Mouse (Mus musculus): ENCODE measurements around the gene Gars. TPM values are rescaled to one million over a fixed set of nuclear protein-coding genes. Genes with fewer than 3 reads are reported as not detected.

Gars gene
- 10 to 100 TPM; 55.9 to 58.8 (median 57.4) TPM for total RNA-seq (2022)

- DNase-seq (ENCODE audit: low spot score): peak; percentile 77
These were observed at the start of gene Gars for GRCm38 (mm10) chr6:55037799-55038670. Gene Gars (plus strand): TSS chr6:55038007.

- DNase-seq (ENCODE audit: low spot score): no peak
These were observed 49.7 kb upstream of the Gars start for GRCm38 (mm10) chr6:54988141-54988540.

- DNase-seq (ENCODE audit: low spot score): no peak
These were observed 46.6 kb upstream of the Gars start for GRCm38 (mm10) chr6:54991189-54991588.

- DNase-seq (ENCODE audit: low spot score): no peak
These were observed 45.7 kb upstream of the Gars start for GRCm38 (mm10) chr6:54992141-54992540.

GRCm38 (mm10) chr6:54992734-54993260, 45.0 kb upstream of the Gars start, which contains the start of gene Ggct:
Gene Ggct (minus strand): TSS chr6:54992950.
- peak; percentile 96 for DNase-seq (ENCODE audit: low spot score)

GRCm38 (mm10) chr6:54996361-54996760, 41.4 kb upstream of the Gars start:
- DNase-seq (ENCODE audit: low spot score): no peak

- DNase-seq (ENCODE audit: low spot score): no peak
These were observed 40.1 kb upstream of the Gars start for GRCm38 (mm10) chr6:54997726-54998125.

GRCm38 (mm10) chr6:55001320-55001719, 36.5 kb upstream of the Gars start:
- DNase-seq (ENCODE audit: low spot score): no peak

- no peak for DNase-seq (ENCODE audit: low spot score)
These were observed 35.4 kb upstream of the Gars start for GRCm38 (mm10) chr6:55002438-55002837.

GRCm38 (mm10) chr6:55003559-55003958, 34.2 kb upstream of the Gars start:
- peak; percentile 64 for DNase-seq (ENCODE audit: low spot score)

- no peak for DNase-seq (ENCODE audit: low spot score)
These were observed 29.4 kb upstream of the Gars start for GRCm38 (mm10) chr6:55008401-55008800.

GRCm38 (mm10) chr6:55009391-55010230, 28.2 kb upstream of the Gars start:
- no peak for DNase-seq (ENCODE audit: low spot score)

GRCm38 (mm10) chr6:55010330-55011091, 27.3 kb upstream of the Gars start:
- DNase-seq (ENCODE audit: low spot score): no peak

GRCm38 (mm10) chr6:55012516-55012915, 25.3 kb upstream of the Gars start:
- no peak for DNase-seq (ENCODE audit: low spot score)

GRCm38 (mm10) chr6:55014184-55014583, 23.6 kb upstream of the Gars start:
- no peak for DNase-seq (ENCODE audit: low spot score)

GRCm38 (mm10) chr6:55016236-55016635, 21.6 kb upstream of the Gars start:
- peak; percentile 45 for DNase-seq (ENCODE audit: low spot score)

GRCm38 (mm10) chr6:55016710-55017583, 20.9 kb upstream of the Gars start:
- peak; percentile 80 for DNase-seq (ENCODE audit: low spot score)

- no peak for DNase-seq (ENCODE audit: low spot score)
These were observed 19.4 kb upstream of the Gars start for GRCm38 (mm10) chr6:55018417-55018816.

- DNase-seq (ENCODE audit: low spot score): no peak
These were observed 16.0 kb upstream of the Gars start for GRCm38 (mm10) chr6:55021806-55022205.

- DNase-seq (ENCODE audit: low spot score): no peak
These were observed 10.2 kb upstream of the Gars start for GRCm38 (mm10) chr6:55027642-55028041.
